18 mouse cellular contexts compared by ENCODE assay signal in the genomic region with DNA sequence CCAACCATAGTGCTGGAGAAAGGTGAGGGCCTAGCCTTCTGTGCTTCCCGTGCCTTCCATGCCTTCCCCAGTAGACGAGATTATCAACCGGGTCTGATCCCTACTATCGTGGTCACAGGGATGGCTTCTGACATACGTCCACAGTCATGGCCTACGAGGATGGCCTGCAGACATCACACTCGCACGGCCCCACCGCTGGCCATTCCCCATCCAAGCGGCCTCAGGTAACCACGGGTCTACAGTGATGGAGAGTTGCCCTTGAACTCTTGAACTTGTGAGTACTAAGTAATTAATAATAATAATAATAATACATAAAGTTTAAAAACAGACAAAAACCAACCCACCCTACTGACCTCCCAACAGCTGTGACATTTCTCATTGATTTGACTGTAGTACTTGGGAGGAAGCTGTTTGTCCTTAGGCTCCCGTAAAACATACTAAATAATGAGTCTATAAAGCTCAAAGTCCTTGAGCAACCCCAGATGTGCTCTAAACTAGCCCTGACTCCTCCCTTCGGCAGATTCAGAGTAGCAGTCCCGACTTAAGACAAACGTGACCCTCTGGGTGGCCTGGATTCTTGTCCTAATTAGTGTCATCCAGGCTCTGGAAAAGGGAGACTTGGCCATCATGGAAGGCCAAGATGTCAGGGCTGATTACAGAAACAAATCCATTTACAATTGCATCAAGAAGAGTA.
DNase-seq lines count a peak whose midpoint lies in the region; ATAC-seq and TF ChIP-seq lines count a peak whose summit lies in the region.
"Had no signal": no experiment of that assay in that cellular context is flagged by ENCODE, and none has a peak within 500 bp of the region (broad histone marks: within the 10 kb centered on the region; RNA-seq: fewer than 3 reads in every experiment).

No protein-coding gene starts in this region.

- peaks cover 18% of the 10 kb centered on the region for H3K4me1 ChIP-seq in heart, postnatal 0 days (ENCODE audit: control insufficient read depth, insufficient read depth)
- peaks cover 14% of the 10 kb centered on the region for H3K4me1 ChIP-seq in heart, embryonic 11.5 days (ENCODE audit: control insufficient read depth, insufficient read depth, low read length)
- H3K4me1 ChIP-seq in limb, embryonic 14.5 days (ENCODE audit: control insufficient read depth, insufficient read depth, low read length): peaks cover 20% of the 10 kb centered on the region
- peaks cover 7% of the 10 kb centered on the region; the same call in 1 of the 2 replicates for H3K4me1 ChIP-seq in forebrain, embryonic 12.5 days

- no peak for DNase-seq in heart, postnatal 0 days (ENCODE audit: low spot score)
- DNase-seq in embryo, embryonic 10.5 days (ENCODE audit: low spot score): peak; percentile 48
- peak; percentile 49 for DNase-seq in kidney, adult 9 months
- peak; percentile 57 for DNase-seq in limb, embryonic 14.5 days (ENCODE audit: low spot score)
- no peak for DNase-seq in layer of hippocampus, adult 8-10 months (ENCODE audit: low spot score in 2 of 2)
- no peak for DNase-seq in left cerebral cortex, postnatal 14 days (ENCODE audit: low spot score in 2 of 2)
- DNase-seq: B cell, adult 2 months; heart, adult 2 months; layer of hippocampus, adult 9-11 months; thymus, postnatal 36 days had no signal

- H3K36me3 ChIP-seq in heart, postnatal 0 days (replicated peaks; ENCODE audit: control insufficient read depth, insufficient read depth, low read length): no peaks in the 10 kb centered on the region
- no peaks in the 10 kb centered on the region for H3K36me3 ChIP-seq in heart, embryonic 11.5 days (ENCODE audit: control insufficient read depth, insufficient read depth, low read length)
- H3K36me3 ChIP-seq in limb, embryonic 14.5 days (ENCODE audit: control insufficient read depth, insufficient read depth, low read length): no peaks in the 10 kb centered on the region
- H3K36me3 ChIP-seq in forebrain, embryonic 12.5 days (replicated peaks): no peaks in the 10 kb centered on the region
- H3K36me3 ChIP-seq: G1E; hindbrain, embryonic 12.5 days; limb, embryonic 15.5 days; midbrain, embryonic 10.5 days had no signal

- no peak for ATAC-seq in heart, postnatal 0 days (ENCODE audit: insufficient read depth, low read depth)
- no peak for ATAC-seq in heart, embryonic 11.5 days (replicated peaks; ENCODE audit: insufficient number of reproducible peaks, low FRiP score, low TSS enrichment)
- no peak for ATAC-seq in limb, embryonic 14.5 days (ENCODE audit: low FRiP score, low read depth)
- ATAC-seq in forebrain, embryonic 12.5 days (ENCODE audit: low FRiP score): no peak
- ATAC-seq: activated CD4-positive, CD25-positive, alpha-beta regulatory T cell, adult 4 months; forebrain, embryonic 16.5 days had no signal

- TF ChIP-seq CTCF in heart, postnatal 0 days (IDR thresholded peaks at IDR 0.05; ENCODE audit: low read depth): no peak

- 0 out of 2 replicates have a peak overlapping the region, but pooled peaks have one; percentile 26 for H3K27ac ChIP-seq in heart, postnatal 0 days (ENCODE audit: low read depth)
- H3K27ac ChIP-seq in heart, embryonic 11.5 days (ENCODE audit: low read depth, low read length): no peak overlapping the region
- H3K27ac ChIP-seq in limb, embryonic 14.5 days (replicated peaks; ENCODE audit: low read depth, low read length): no peak overlapping the region
- no peak overlapping the region for H3K27ac ChIP-seq in forebrain, embryonic 12.5 days
- H3K27ac ChIP-seq: heart, adult 2 months; hindbrain, embryonic 12.5 days; limb, embryonic 15.5 days had no signal

- no peak overlapping the region for H3K9ac ChIP-seq in heart, postnatal 0 days (replicated peaks; ENCODE audit: low read depth, low read length)
- H3K9ac ChIP-seq in heart, embryonic 11.5 days (ENCODE audit: low read depth, low read length): no peak overlapping the region
- no peak overlapping the region for H3K9ac ChIP-seq in limb, embryonic 14.5 days (ENCODE audit: low read depth, low read length, severe bottlenecking)
- no peak overlapping the region for H3K9ac ChIP-seq in forebrain, embryonic 12.5 days
- H3K9ac ChIP-seq: hindbrain, embryonic 12.5 days; limb, embryonic 15.5 days had no signal

- no peaks in the 10 kb centered on the region for H3K9me3 ChIP-seq in heart, postnatal 0 days (replicated peaks; ENCODE audit: control insufficient read depth, low read length)
- no peaks in the 10 kb centered on the region for H3K9me3 ChIP-seq in heart, embryonic 11.5 days (replicated peaks; ENCODE audit: control insufficient read depth, low read length)
- no peaks in the 10 kb centered on the region for H3K9me3 ChIP-seq in limb, embryonic 14.5 days (ENCODE audit: control insufficient read depth, low read length)
- H3K9me3 ChIP-seq in forebrain, embryonic 12.5 days: no peaks in the 10 kb centered on the region
- H3K9me3 ChIP-seq: G1E; hindbrain, embryonic 12.5 days; limb, embryonic 15.5 days; midbrain, embryonic 10.5 days had no signal

- no peak for TF ChIP-seq POLR2A in limb, embryonic 14.5 days (IDR thresholded peaks at IDR 0.05; ENCODE audit: borderline replicate concordance, extremely low read depth, insufficient read depth, insufficient read length)

- no peak overlapping the region for H3K4me2 ChIP-seq in heart, postnatal 0 days (ENCODE audit: low read depth, low read length)
- no peak overlapping the region for H3K4me2 ChIP-seq in heart, embryonic 11.5 days
- H3K4me2 ChIP-seq in limb, embryonic 14.5 days (replicated peaks; ENCODE audit: low read depth, low read length, severe bottlenecking): no peak overlapping the region
- H3K4me2 ChIP-seq in forebrain, embryonic 12.5 days: no peak overlapping the region
- H3K4me2 ChIP-seq: hindbrain, embryonic 12.5 days; limb, embryonic 15.5 days had no signal

- H3K27me3 ChIP-seq in heart, postnatal 0 days (ENCODE audit: control insufficient read depth, insufficient read depth, low read length): no peaks in the 10 kb centered on the region
- H3K27me3 ChIP-seq in heart, embryonic 11.5 days (ENCODE audit: control insufficient read depth, insufficient read depth, low read length): no peaks in the 10 kb centered on the region
- H3K27me3 ChIP-seq in limb, embryonic 14.5 days (ENCODE audit: control insufficient read depth, insufficient read depth, low read length): no peaks in the 10 kb centered on the region
- 0 out of 2 replicates have a peak, but pooled peaks cover 11% of the 10 kb centered on the region for H3K27me3 ChIP-seq in forebrain, embryonic 12.5 days
- H3K27me3 ChIP-seq: limb, embryonic 15.5 days had no signal

- no peak overlapping the region for H3K4me3 ChIP-seq in heart, postnatal 0 days (ENCODE audit: low read depth, low read length)
- no peak overlapping the region for H3K4me3 ChIP-seq in heart, embryonic 11.5 days (ENCODE audit: low read depth, low read length)
- no peak overlapping the region for H3K4me3 ChIP-seq in limb, embryonic 14.5 days (replicated peaks; ENCODE audit: low read length)
- H3K4me3 ChIP-seq in forebrain, embryonic 12.5 days (replicated peaks): no peak overlapping the region
- H3K4me3 ChIP-seq: heart, adult 2 months; hindbrain, embryonic 12.5 days; limb, embryonic 15.5 days; midbrain, embryonic 10.5 days had no signal

- intact Hi-C loops in left cerebral cortex, postnatal 14 days (cut with DNase I): no loop called here

- TF ChIP-seq EP300 in heart, postnatal 0 days (IDR thresholded peaks at IDR 0.05; ENCODE audit: low read depth): no peak

- 84% methylated on average over 15 of the region's 15 CpGs for WGBS in heart, postnatal 0 days
- 77% methylated on average over 15 of the region's 15 CpGs for WGBS in heart, embryonic 11.5 days (ENCODE audit: insufficient replicate concordance)
- WGBS in limb, embryonic 14.5 days: 43% methylated on average over 15 of the region's 15 CpGs
- WGBS in forebrain, embryonic 12.5 days: 84% methylated on average over 15 of the region's 15 CpGs

Comparison
In these comparisons a context has a peak if more than half of its experiments do, and no peak if none do; other contexts are left out.
1. DNase-seq: peak in embryo, embryonic 10.5 days (single experiment), kidney, adult 9 months (single experiment) and limb, embryonic 14.5 days (single experiment); none in heart, postnatal 0 days (single experiment), layer of hippocampus, adult 8-10 months (0 of 2) and left cerebral cortex, postnatal 14 days (0 of 2).